Mouse (Mus musculus) embryonic facial prominence, embryonic 11.5 days (tissue): ENCODE results near the gene Rtn2. TPM values are rescaled to one million over a fixed set of nuclear protein-coding genes. Genes with fewer than 3 reads are reported as not detected.

Experiments
- ATAC-seq: fragments of 200-750 bp; cut with Nextera tagmentation; replicated peaks from 2 replicates; pipeline ENCODE4 v1.8.0; 2017; ENCODE audit warnings: low read depth; ENCODE audit not compliant: insufficient number of reproducible peaks, low FRiP score, low TSS enrichment
- DNase-seq: peaks from one replicate; pipeline ENCODE4 v3.0.0-alpha.2; 2015; ENCODE audit warnings: low spot score
- H3K27ac ChIP-seq: fragments of 300-500 bp; sonication (generic); replicated peaks from 2 replicates; pipeline ENCODE4 v1.5.1; 2014; ENCODE audit warnings: mild to moderate bottlenecking, low read depth, low read length, control low read depth
- H3K27me3 ChIP-seq: fragments of 300-500 bp; sonication (generic); 2 replicates; pipeline ENCODE4 v1.6.1; 2014; ENCODE audit warnings: mild to moderate bottlenecking, low read length, moderate library complexity, mixed read lengths; ENCODE audit not compliant: control insufficient read depth, insufficient read depth
- H3K36me3 ChIP-seq: fragments of 300-500 bp; sonication (generic); replicated peaks from 2 replicates; pipeline ENCODE4 v1.6.1; 2014; ENCODE audit warnings: low read depth, mild to moderate bottlenecking, low read length, moderate library complexity, mixed read lengths; ENCODE audit not compliant: control insufficient read depth, insufficient read depth
- H3K4me1 ChIP-seq: fragments of 300-500 bp; sonication (generic); 2 replicates; pipeline ENCODE4 v1.6.1; 2014; ENCODE audit warnings: low read length, mixed read lengths; ENCODE audit not compliant: control insufficient read depth, insufficient read depth
- H3K4me2 ChIP-seq: fragments of 300-500 bp; sonication (generic); 2 replicates; pipeline ENCODE4 v1.6.1; 2014; ENCODE audit warnings: low read depth, mild to moderate bottlenecking, control low read depth, low read length, moderate library complexity
- H3K4me3 ChIP-seq: fragments of 300-500 bp; sonication (generic); 2 replicates; pipeline ENCODE4 v1.5.1; 2014; ENCODE audit warnings: low read depth, low read length, control low read depth
- H3K9ac ChIP-seq: fragments of 300-500 bp; sonication (generic); replicated peaks from 2 replicates; pipeline ENCODE4 v1.6.1; 2014; ENCODE audit warnings: mild to moderate bottlenecking, control low read depth, low read length
- H3K9me3 ChIP-seq: fragments of 300-500 bp; sonication (generic); replicated peaks from 2 replicates; pipeline ENCODE4 v1.6.1; 2016; ENCODE audit warnings: mild to moderate bottlenecking, low read length, inconsistent platforms, mixed read lengths; ENCODE audit not compliant: control insufficient read depth
- WGBS: fragments of 180-500 bp; shearing (Covaris S2); extraction: QIAGEN DNeasy Blood & Tissue Kit; methylation state at CpG from one replicate; pipeline ENCODE4 v1.1.7; 2014; 5-methylcytosine and 5-hydroxymethylcytosine counted together
- polyA plus RNA-seq: library from polyadenylated mRNA; unstranded; fragments of >200 nt; fragmentation: Nextera tagmentation; extraction: Ambion mirVana; gene quantifications from 2 replicates; pipeline ENCODE4 v1.2.1, GENCODE M21; 2014

Rtn2 gene
- polyA plus RNA-seq, 1 experiment from 2014 or later, result 15.8 TPM

DNA sequence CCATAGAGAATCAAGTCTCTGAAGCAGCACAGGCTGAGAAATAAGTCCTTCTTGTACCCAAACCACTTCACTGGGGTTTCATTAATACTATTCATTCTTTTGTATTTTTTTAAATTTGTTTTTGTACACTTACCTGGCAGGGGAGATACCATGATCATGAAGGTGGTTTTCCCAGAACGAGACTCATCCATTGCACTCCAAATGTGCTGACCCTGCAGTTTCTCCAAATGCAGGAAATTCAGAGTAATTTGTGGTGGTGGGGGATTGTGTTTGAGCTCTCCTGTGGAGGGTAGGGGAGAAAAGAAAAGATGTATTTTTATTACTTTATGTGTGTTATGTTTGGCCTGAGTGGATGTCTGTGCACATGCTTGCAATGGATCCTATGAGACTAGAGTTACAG lies 40.4 kb upstream of the Rtn2 start:
- ATAC-seq (no peak), DNase-seq (no peak)
- 86% methylated on average over 1 of the region's 1 CpGs for WGBS
- Histone ChIP-seq H3K27me3 (no peaks in the 10 kb centered on the region), H3K9me3 (no peaks in the 10 kb centered on the region), H3K27ac (no peak overlapping the region), H3K4me1 (no peaks in the 10 kb centered on the region), H3K9ac (no peak overlapping the region), H3K36me3 (no peaks in the 10 kb centered on the region; the same call in 1 of the 2 replicates), H3K4me2 (no peak overlapping the region), H3K4me3 (no peak overlapping the region)

DNA sequence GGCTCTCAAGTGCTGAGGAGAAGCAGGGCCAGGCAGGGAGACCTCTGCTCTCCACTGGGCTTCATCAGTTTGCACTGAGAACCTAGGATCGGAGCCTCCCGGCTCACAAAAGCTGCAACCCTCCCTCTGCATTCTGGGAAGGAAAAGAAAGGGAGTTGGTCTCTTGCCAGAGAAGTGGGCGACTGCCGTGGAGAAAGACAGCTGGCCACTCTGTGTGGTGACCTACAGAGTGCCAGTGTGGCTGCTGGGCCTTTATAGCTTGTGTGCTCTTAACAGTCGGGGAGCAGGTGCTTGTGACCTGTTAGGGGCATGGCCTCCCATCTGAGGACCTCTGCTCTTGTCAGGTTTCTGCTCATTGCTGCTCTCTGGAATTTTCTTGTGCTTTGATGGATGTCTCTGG lies 38.6 kb upstream of the Rtn2 start:
- Histone ChIP-seq H3K27ac (no peak overlapping the region), H3K9ac (no peak overlapping the region), H3K9me3 (no peaks in the 10 kb centered on the region), H3K4me2 (no peak overlapping the region), H3K36me3 (no peaks in the 10 kb centered on the region; the same call in none of the 2 replicates), H3K4me3 (no peak overlapping the region), H3K4me1 (no peaks in the 10 kb centered on the region), H3K27me3 (no peaks in the 10 kb centered on the region)
- 81% methylated on average over 5 of the region's 5 CpGs for WGBS
- no peak for DNase-seq
- no peak for ATAC-seq

- no peak overlapping the region for H3K4me2 ChIP-seq
- H3K36me3 ChIP-seq, result no peaks in the 10 kb centered on the region; the same call in none of the 2 replicates
- H3K4me3 ChIP-seq, result no peak overlapping the region
- DNase-seq, result no peak
- no peak overlapping the region for H3K27ac ChIP-seq
- ATAC-seq, result no peak
- no peaks in the 10 kb centered on the region for H3K9me3 ChIP-seq
- 93% methylated on average over 3 of the region's 3 CpGs for WGBS
- no peak overlapping the region for H3K9ac ChIP-seq
- no peaks in the 10 kb centered on the region for H3K4me1 ChIP-seq
- no peaks in the 10 kb centered on the region for H3K27me3 ChIP-seq
Measured at GRCm38 (mm10) chr7:19245083-19245482, 37.3 kb upstream of the Rtn2 start.

DNA sequence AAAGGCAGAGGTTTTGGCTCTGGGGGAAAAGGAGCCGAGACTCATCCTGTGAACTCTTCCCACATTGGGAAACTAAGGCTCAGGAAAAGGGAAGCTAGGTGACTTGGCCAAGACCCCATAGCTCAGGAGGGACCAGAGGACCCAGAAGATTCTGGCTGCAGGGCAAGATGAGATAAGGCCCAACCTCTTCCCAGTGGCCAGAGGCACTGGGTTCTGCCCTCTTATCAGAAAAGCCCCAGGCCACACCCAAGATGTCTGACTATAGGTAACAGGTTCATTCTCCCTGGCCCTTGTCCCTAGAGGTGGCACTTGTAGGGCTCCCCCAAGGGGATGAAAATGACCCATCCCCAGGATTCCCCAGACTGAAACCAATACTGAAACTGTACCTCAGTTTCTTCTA lies 35.6 kb upstream of the Rtn2 start:
- Histone ChIP-seq H3K4me1 (no peaks in the 10 kb centered on the region), H3K4me2 (no peak overlapping the region), H3K27me3 (no peaks in the 10 kb centered on the region), H3K4me3 (no peak overlapping the region), H3K27ac (no peak overlapping the region), H3K9ac (no peak overlapping the region), H3K9me3 (no peaks in the 10 kb centered on the region), H3K36me3 (no peaks in the 10 kb centered on the region; the same call in none of the 2 replicates)
- 100% methylated on average over 1 of the region's 1 CpGs for WGBS
- ATAC-seq, result no peak
- no peak for DNase-seq

GRCm38 (mm10) chr7:19247511-19247910 lies 34.9 kb upstream of the Rtn2 start:
- Histone ChIP-seq H3K9me3 (no peaks in the 10 kb centered on the region), H3K27ac (no peak overlapping the region), H3K36me3 (no peaks in the 10 kb centered on the region; the same call in none of the 2 replicates), H3K4me3 (no peak overlapping the region), H3K27me3 (no peaks in the 10 kb centered on the region), H3K4me1 (no peaks in the 10 kb centered on the region), H3K9ac (no peak overlapping the region), H3K4me2 (no peak overlapping the region)
- ATAC-seq, result no peak
- no peak for DNase-seq
- 94% methylated on average over 2 of the region's 2 CpGs for WGBS

GRCm38 (mm10) chr7:19252078-19252477 lies 30.3 kb upstream of the Rtn2 start:
- H3K36me3 ChIP-seq, result no peaks in the 10 kb centered on the region; the same call in none of the 2 replicates
- no peaks in the 10 kb centered on the region for H3K9me3 ChIP-seq
- no peaks in the 10 kb centered on the region for H3K27me3 ChIP-seq
- no peak for DNase-seq
- ATAC-seq, result no peak
- 79% methylated on average over 4 of the region's 4 CpGs for WGBS
- H3K4me1 ChIP-seq, result no peaks in the 10 kb centered on the region
- no peak overlapping the region for H3K27ac ChIP-seq
- H3K9ac ChIP-seq, result no peak overlapping the region
- H3K4me3 ChIP-seq, result no peak overlapping the region
- no peak overlapping the region for H3K4me2 ChIP-seq

- Histone ChIP-seq H3K4me3 (no peak overlapping the region), H3K9me3 (no peaks in the 10 kb centered on the region), H3K27ac (no peak overlapping the region), H3K4me2 (no peak overlapping the region), H3K27me3 (no peaks in the 10 kb centered on the region), H3K9ac (no peak overlapping the region), H3K4me1 (no peaks in the 10 kb centered on the region), H3K36me3 (no peaks in the 10 kb centered on the region; the same call in none of the 2 replicates)
- WGBS, result 63% methylated on average over 5 of the region's 5 CpGs
- ATAC-seq (no peak), DNase-seq (no peak)
Measured at GRCm38 (mm10) chr7:19253437-19253836, 29.0 kb upstream of the Rtn2 start.

DNA sequence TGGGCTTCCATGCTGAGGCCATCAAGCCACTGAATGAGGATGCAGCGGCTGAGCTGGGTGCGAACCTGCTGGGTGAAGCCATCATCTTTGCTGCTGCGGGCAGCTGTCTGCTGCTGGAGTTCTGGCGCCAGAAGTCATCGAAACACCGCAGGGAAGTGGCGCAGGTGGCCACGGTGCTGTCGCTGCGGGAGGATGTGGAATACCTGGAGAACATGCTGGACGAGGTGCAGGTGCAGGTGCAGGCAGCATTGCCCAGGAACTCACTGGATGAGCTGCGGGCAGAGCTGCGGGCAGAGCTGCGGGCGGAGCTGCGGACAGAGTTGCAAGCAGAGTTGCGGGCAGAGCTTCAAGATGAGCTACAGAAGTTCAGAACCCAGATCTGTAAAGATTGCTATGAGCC lies 27.0 kb upstream of the Rtn2 start:
- Histone ChIP-seq H3K4me1 (no peaks in the 10 kb centered on the region), H3K36me3 (no peaks in the 10 kb centered on the region; the same call in none of the 2 replicates), H3K27me3 (no peaks in the 10 kb centered on the region), H3K27ac (no peak overlapping the region), H3K9ac (no peak overlapping the region), H3K4me2 (no peak overlapping the region), H3K9me3 (no peaks in the 10 kb centered on the region), H3K4me3 (no peak overlapping the region)
- ATAC-seq (no peak), DNase-seq (no peak)
- 82% methylated on average over 17 of the region's 17 CpGs for WGBS
